10 mouse cellular contexts compared by ENCODE assay signal in the genomic region with DNA sequence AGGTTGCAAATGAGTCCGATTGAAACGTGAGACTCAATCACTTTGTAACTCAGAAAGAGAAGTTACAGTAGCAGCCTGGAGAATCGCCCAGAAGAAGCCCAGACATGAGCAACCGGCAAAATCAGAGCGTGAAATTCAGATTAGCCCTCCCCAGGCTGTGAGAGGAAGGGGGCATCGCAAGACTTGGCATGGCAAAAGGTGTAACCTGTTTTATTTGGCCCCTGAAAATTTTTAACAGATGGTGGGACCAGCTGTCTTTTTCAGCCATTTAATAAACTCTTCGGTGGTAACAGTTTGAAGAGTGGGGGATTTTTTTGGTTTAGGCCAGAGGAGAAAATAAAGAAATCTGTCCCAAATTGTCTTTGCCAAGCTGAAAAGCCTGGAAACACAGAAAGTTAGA. TPM values are rescaled to one million over a fixed set of nuclear protein-coding genes. Genes with fewer than 3 reads are reported as not detected.
DNase-seq lines count a peak whose midpoint lies in the region; ATAC-seq lines count a peak whose summit lies in the region.
"Had no signal": no experiment of that assay in that cellular context is flagged by ENCODE, and none has a peak within 500 bp of the region (broad histone marks: within the 10 kb centered on the region; RNA-seq: fewer than 3 reads in every experiment).

No protein-coding gene starts in this region.

- peaks cover 8% of the 10 kb centered on the region; the same call in 1 of the 2 replicates for H3K4me1 ChIP-seq in neural tube, embryonic 11.5 days (ENCODE audit: control insufficient read depth, insufficient read depth, low read length)
- peaks cover 16% of the 10 kb centered on the region for H3K4me1 ChIP-seq in hindbrain, embryonic 15.5 days (replicated peaks)
- peaks cover 11% of the 10 kb centered on the region for H3K4me1 ChIP-seq in neural tube, embryonic 15.5 days

- no peaks in the 10 kb centered on the region for H3K27me3 ChIP-seq in neural tube, embryonic 11.5 days (ENCODE audit: control insufficient read depth, insufficient read depth, low read length)
- H3K27me3 ChIP-seq in hindbrain, embryonic 15.5 days = no peaks in the 10 kb centered on the region
- H3K27me3 ChIP-seq in neural tube, embryonic 15.5 days (replicated peaks) = peaks cover 6% of the 10 kb centered on the region; the same call in 1 of the 2 replicates

- no peak overlapping the region for H3K4me3 ChIP-seq in neural tube, embryonic 11.5 days (ENCODE audit: low read depth, low read length)
- no peak overlapping the region for H3K4me3 ChIP-seq in hindbrain, embryonic 15.5 days
- H3K4me3 ChIP-seq in neural tube, embryonic 15.5 days (replicated peaks) = no peak overlapping the region

- no peaks in the 10 kb centered on the region for H3K9me3 ChIP-seq in neural tube, embryonic 11.5 days (ENCODE audit: control insufficient read depth, low read length)
- no peaks in the 10 kb centered on the region for H3K9me3 ChIP-seq in hindbrain, embryonic 15.5 days
- H3K9me3 ChIP-seq in neural tube, embryonic 15.5 days (replicated peaks) = no peaks in the 10 kb centered on the region
- H3K9me3 ChIP-seq: G1E had no signal

- 2% methylated on average over 7 of the region's 7 CpGs for WGBS in neural tube, embryonic 11.5 days
- WGBS in hindbrain, embryonic 15.5 days = 10% methylated on average over 7 of the region's 7 CpGs
- 4% methylated on average over 7 of the region's 7 CpGs for WGBS in neural tube, embryonic 15.5 days

- ATAC-seq in neural tube, embryonic 11.5 days (ENCODE audit: insufficient read depth, low FRiP score, low TSS enrichment) = no peak
- ATAC-seq in hindbrain, embryonic 15.5 days (ENCODE audit: low FRiP score, low read depth) = no peak
- ATAC-seq in neural tube, embryonic 15.5 days (ENCODE audit: low FRiP score) = no peak
- no peak for ATAC-seq in granulocyte monocyte progenitor cell, adult 5-6 weeks (replicated peaks; ENCODE audit: poor library complexity, severe bottlenecking)

- DNase-seq in neural tube, embryonic 11.5 days (ENCODE audit: low spot score) = peak; percentile 17
- no peak for DNase-seq in neural tube, embryonic 10.5 days (ENCODE audit: extremely low spot score, low spot score)
- peak; percentile 49 for DNase-seq in embryo, embryonic 11 days
- no peak for DNase-seq in ovary, postnatal 14 days (ENCODE audit: low spot score)
- no peak for DNase-seq in heart, postnatal 14 days
- DNase-seq: thymus, postnatal 4 days had no signal

- intact Hi-C loops in heart, postnatal 14 days (cut with DNase I) = no loop called here

- no peak overlapping the region for H3K9ac ChIP-seq in neural tube, embryonic 11.5 days (ENCODE audit: low read length)
- no peak overlapping the region for H3K9ac ChIP-seq in hindbrain, embryonic 15.5 days
- H3K9ac ChIP-seq in neural tube, embryonic 15.5 days (replicated peaks) = no peak overlapping the region

- peak overlapping the region; percentile 15 for H3K4me2 ChIP-seq in neural tube, embryonic 11.5 days (ENCODE audit: low read depth)
- peak overlapping the region; percentile 41 for H3K4me2 ChIP-seq in hindbrain, embryonic 15.5 days
- peak overlapping the region; percentile 31 for H3K4me2 ChIP-seq in neural tube, embryonic 15.5 days

- H3K27ac ChIP-seq in neural tube, embryonic 11.5 days (ENCODE audit: low read depth, low read length) = no peak overlapping the region
- peak overlapping the region; percentile 42; the same call in 1 of the 2 replicates for H3K27ac ChIP-seq in hindbrain, embryonic 15.5 days (replicated peaks)
- no peak overlapping the region for H3K27ac ChIP-seq in neural tube, embryonic 15.5 days (replicated peaks)

- H3K36me3 ChIP-seq in neural tube, embryonic 11.5 days (ENCODE audit: control insufficient read depth, insufficient read depth, low read length) = no peaks in the 10 kb centered on the region
- H3K36me3 ChIP-seq in hindbrain, embryonic 15.5 days = no peaks in the 10 kb centered on the region
- no peaks in the 10 kb centered on the region for H3K36me3 ChIP-seq in neural tube, embryonic 15.5 days
- H3K36me3 ChIP-seq: G1E had no signal

RNA-seq across cellular contexts. Expression of gene Sp5, which starts 30.6 kb away (rescaled TPM):
- 2.3 and 2.5 TPM in 2 replicates for polyA plus RNA-seq in neural tube, embryonic 11.5 days (2014; fragmentation: Nextera tagmentation; extraction: Ambion mirVana)
- 6.6 and 9.2 TPM in 2 replicates for polyA plus RNA-seq in hindbrain, embryonic 15.5 days (2015; fragmentation: Nextera tagmentation; extraction: Ambion mirVana)
- 1.6 and 2.1 TPM in 2 replicates for polyA plus RNA-seq in neural tube, embryonic 15.5 days (2015; fragmentation: Nextera tagmentation; extraction: Ambion mirVana)
- under 1 TPM in 1 of 2 experiments, not detected in 1; 0.12 TPM for total RNA-seq in heart, postnatal 14 days (2021)
- not detected in 2 replicates for total RNA-seq in granulocyte monocyte progenitor cell, adult 5-6 weeks (2014; fragmentation: Nextera tagmentation)
- total RNA-seq in granulocyte monocyte progenitor cell, adult 5-6 weeks (2017) = not detected in 2 replicates
- total RNA-seq: G1E had no signal
- polyA plus RNA-seq: G1E had no signal

Comparison
In these comparisons a context has a peak if more than half of its experiments do, and no peak if none do; other contexts are left out.
1. DNase-seq: peak in neural tube, embryonic 11.5 days (single experiment) and embryo, embryonic 11 days (single experiment); none in neural tube, embryonic 10.5 days (single experiment), ovary, postnatal 14 days (single experiment) and heart, postnatal 14 days (0 of 2).
2. Peak in every context shown above with its lines, with median percentiles within 50 percentile points of each other: H3K4me2 ChIP-seq.